Mouse (Mus musculus): ENCODE results near the gene Lrrc71.

The Lrrc71 gene

DNA sequence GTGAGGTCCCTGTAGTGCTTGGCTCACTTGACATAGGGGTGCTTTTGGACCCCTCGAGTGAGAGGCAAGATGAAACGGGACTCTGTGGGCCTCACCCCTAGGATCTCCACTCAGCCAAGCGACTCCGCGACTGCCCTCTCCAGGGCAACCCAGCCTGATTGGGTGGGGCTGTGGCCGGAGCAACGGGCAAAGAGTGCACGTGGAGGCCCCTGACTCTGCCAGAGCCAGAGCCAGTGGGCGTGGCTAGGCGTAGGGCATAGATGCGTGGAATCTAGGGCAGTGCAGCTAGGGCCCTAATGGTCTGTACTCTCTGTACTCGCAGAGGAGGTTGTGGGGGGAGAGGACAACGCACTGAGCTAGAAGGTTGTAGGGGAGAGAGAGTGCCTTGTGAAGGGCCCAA is at the start of gene Lrrc71:
Lrrc71 (minus strand) TSS at position 195 of the 400 bp plus-strand sequence.
- DNase-seq (ENCODE audit: low spot score): no peak

GRCm38 (mm10) chr3:87796736-87797334 is 48.4 kb upstream of the Lrrc71 start, which contains the start of gene Insrr:
Gene Insrr, plus strand, starts transcription at chr3:87796951.
- no peak for DNase-seq (ENCODE audit: low spot score)

GRCm38 (mm10) chr3:87795336-87796277 is 47.2 kb upstream of the Lrrc71 start:
- DNase-seq (ENCODE audit: low spot score): no peak

DNA sequence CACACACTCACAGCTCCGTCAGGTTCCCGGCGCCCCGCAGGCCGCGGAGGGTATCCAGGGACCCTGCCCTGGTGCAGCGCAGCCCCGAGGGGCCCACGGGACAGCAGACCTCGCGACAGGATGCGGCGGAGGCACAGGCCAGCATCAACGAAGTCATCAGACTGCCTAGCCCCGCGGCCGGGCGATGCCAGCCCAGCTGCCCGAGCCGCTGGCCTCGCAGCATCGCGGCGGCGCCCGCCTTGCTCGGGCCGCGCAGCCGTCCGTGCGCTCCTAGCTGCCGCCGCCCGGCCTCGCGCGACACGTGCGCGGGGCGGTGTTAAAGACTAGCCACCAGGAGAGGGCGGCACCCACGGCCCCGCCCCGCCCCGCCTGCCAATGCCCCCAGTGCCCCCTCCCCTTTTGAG is 46.5 kb upstream of the Lrrc71 start, which contains the start of gene Ntrk1:
Ntrk1 (minus strand) TSS at position 241 of the 404 bp plus-strand sequence.
- DNase-seq (ENCODE audit: low spot score): no peak

DNA sequence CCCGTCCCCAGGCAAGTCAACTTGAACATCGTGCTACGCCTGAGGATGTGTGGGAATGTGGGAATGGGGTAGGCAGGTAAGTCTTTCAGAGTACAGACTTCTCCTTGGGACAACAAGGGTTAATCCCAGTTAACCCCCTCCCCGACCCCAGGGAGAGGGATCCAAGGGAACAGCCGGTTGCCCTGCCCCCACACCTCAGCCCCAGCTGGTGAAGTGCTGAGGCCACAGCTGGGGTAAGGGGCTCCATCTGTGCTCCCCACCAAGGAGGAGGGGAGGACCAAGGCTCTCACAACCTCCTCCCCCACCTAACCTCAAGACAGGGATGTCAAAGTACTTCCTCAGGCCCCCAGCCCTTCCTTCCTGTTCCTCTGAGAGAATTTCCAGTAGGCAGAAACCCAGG is 41.3 kb upstream of the Lrrc71 start:
- no peak for DNase-seq (ENCODE audit: low spot score)

DNA sequence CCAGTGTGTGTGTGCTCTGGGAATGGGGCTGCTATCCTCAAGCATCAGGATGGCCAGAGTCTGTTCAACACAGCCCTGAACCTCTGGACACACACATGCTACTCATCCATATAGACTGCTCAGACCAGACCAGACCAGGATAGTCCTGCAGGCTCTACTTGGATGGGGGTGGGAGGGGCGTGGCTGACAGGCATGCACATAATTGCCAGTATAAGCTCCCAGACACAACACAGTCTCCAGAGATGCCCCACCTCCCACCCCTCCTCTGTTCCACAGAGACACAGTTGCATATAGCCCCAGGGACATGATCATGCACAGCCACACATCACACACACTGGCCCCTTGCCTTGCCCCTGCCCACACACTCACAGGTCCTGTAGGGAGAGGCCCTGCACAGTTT is 40.8 kb upstream of the Lrrc71 start:
- no peak for DNase-seq (ENCODE audit: low spot score)

DNA sequence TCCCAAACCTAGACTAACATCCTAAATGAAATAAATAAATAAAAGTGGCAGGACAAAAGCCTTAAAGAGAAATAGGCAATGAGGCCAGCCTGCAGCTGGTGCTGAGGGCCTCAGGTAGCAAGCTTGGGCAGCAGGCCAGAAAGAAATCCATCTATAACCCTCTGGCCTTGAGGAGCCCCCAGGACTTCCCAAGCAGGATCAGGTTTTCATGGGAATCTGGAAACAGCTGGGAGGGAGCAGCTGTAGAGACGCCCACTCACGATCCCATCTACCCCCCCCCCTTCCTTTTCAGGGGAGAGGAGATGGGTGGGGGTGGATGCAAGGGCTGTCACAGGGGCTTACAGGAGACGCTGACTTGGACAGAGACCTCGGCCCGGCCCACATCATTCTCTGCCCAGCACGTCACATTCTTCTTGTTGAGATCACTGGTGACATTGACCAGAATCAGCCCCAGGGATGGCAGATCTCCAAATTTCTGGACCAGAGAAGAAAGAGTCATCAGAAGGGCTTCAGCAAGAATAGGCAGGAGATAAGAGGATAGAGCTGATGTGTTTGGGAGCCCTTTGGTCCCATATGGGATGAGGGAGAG is 37.3 kb upstream of the Lrrc71 start:
- no peak for DNase-seq (ENCODE audit: low spot score)

DNA sequence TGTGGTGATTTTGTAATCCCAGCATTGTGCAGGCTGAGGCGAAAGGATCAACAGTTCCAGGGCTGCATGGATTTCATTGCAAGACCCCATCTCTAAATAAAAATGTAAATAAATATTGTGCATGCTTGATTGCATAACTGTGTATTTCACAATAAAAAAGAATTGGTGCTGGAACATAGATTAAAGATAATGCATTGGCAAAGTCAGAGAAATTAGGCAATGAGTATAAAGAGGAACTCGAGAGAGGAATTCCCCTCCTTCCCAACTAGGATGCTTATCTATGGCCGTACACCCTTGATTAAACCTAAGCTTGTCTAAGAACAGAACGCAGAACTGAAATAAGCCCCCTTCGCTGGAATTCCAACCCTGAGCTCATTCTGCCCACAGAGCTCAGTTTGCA is 36.7 kb upstream of the Lrrc71 start:
- DNase-seq (ENCODE audit: low spot score): no peak

DNA sequence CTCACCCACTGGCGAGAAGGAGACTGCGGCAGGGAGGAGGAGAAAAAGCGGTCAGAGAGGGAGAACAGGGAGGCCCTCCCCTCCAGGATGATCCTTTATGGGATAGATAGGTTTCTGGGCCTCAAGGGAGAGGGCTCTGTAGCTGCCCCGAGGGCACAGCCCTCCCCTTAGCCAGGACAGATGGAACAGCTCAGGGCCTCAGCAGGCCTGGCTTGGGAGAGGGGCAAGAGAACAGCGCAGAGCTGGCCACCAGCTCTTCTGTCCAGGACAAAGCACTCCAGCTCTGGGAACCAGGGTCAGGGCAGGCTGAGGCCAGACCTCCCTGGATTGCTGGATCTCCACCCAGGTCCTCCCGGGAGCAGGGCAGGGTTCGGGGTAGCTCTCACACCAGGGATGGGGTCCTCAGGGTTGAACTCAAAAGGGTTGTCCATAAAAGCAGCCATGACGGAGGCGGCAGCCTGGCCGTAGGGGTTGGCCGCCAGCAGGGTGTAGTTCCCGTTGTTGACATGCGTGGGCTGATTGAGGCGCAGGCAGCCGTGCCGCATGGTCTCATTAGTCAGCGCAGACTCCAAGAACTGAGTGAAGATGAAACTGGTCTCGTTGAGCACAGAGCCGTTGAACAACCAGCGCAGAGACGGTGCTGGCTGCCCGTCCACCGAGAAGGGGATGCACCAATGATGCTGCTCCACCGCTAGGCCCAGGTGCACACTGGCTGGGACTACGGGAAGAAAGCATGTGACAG is 35.0 kb upstream of the Lrrc71 start:
- DNase-seq (ENCODE audit: low spot score): no peak

GRCm38 (mm10) chr3:87779086-87779485 is 30.7 kb upstream of the Lrrc71 start:
- DNase-seq (ENCODE audit: low spot score): no peak

DNA sequence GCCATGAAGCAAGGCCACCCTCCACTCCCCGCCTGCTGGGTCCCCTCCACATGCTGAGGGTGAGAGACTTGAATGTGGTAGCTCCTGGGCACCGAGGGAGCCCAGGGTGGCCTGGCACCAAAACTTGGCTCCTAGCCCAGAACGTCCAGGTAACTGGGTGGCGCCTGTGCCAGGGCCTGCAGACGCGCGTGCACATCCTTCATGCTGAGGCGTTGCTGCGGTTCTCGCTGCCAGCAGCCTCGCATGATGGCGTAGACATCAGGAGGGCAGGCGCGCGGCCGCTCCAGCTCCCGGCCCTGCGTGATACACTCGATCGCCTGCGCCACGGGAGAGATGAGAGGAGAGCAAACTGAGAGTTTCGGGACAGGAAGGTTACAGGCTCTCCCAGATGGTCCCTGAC is 29.9 kb upstream of the Lrrc71 start:
- DNase-seq (ENCODE audit: low spot score): no peak

GRCm38 (mm10) chr3:87771088-87771487 is 22.7 kb upstream of the Lrrc71 start:
- no peak for DNase-seq (ENCODE audit: low spot score)

DNA sequence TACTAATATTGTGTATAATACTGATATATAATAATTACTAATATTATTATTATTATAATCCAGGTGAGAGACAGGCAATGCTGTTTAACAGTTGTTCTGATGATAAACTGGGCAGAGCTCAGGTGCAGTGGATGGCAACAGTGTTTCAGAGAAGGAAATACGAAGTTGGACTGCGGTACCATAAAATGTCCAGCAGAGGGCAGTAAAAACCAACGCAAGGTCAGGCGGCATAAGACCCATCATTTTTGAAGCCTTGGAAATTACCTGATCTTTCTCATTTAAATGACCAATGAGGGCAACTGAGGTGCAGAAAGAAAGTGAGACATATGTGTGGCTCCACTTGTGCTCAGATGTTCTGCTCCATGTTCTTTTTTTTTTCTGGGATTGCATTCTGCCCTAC is 21.9 kb upstream of the Lrrc71 start:
- no peak for DNase-seq (ENCODE audit: low spot score)

DNA sequence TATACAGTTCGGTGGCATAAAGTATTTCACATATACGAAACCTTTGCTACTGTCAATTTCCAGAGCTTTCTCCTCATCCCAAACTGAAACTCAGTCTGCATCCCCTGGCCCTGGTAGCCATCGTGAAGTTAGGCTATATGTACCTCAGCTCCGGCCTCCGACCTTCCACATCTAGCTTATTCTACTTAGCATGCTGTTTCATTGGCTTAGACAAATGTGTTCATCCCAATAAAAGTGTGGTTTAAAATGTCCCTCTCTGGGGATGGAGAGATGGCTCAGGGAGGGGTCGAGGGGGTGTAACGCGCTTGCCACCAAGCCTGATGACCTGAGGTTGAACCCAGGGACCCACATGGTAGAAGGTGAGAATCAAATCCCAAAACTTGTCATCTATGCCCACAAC is 21.1 kb upstream of the Lrrc71 start:
- no peak for DNase-seq (ENCODE audit: low spot score)

- no peak for DNase-seq (ENCODE audit: low spot score)
Observed at GRCm38 (mm10) chr3:87768844-87769243, 20.4 kb upstream of the Lrrc71 start.

GRCm38 (mm10) chr3:87768431-87768830 is 20.0 kb upstream of the Lrrc71 start:
- DNase-seq (ENCODE audit: low spot score): no peak

- DNase-seq (ENCODE audit: low spot score): no peak
Observed at GRCm38 (mm10) chr3:87767764-87768163, 19.3 kb upstream of the Lrrc71 start.

- DNase-seq (ENCODE audit: low spot score): no peak
Observed at GRCm38 (mm10) chr3:87766284-87766667, 17.9 kb upstream of the Lrrc71 start.

GRCm38 (mm10) chr3:87765631-87766283 is 17.3 kb upstream of the Lrrc71 start:
- DNase-seq (ENCODE audit: low spot score): no peak

DNA sequence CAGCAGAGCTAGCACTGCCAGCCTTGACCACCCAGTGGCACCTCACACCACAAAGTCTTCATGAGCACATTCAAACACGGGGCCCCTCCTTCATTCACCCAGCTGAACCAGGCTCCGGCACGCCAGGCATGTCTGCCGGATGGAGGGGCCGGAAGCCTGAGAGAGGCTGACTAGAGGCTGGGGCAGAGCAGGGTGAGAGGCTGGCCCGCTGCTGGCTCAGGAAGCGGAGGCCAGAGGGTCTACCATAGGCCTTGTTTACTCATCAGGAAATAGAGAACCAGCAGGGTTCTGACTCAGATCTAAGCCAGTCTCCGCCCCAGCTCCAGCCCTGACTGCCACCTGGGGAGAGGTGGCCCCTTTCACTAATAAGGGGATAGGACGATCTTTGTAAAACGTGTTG is 16.7 kb upstream of the Lrrc71 start:
- DNase-seq (ENCODE audit: low spot score): no peak

- DNase-seq (ENCODE audit: low spot score): no peak
Observed at GRCm38 (mm10) chr3:87764506-87764905, 16.1 kb upstream of the Lrrc71 start.

All from left cerebral cortex, adult 11 months (tissue).